Mouse (Mus musculus) heart, postnatal 25 days (tissue): ENCODE results near the gene Lrrk1. TPM values are rescaled to one million over a fixed set of nuclear protein-coding genes. Genes with fewer than 3 reads are reported as not detected.
A peak's percentile ranks its signal among the peaks of the same experiment; 100 is the strongest.

Experiments used
- DNase-seq: peaks from one replicate; pipeline ENCODE4 v3.0.0; 2022; ENCODE audit warnings: low spot score
- intact Hi-C: fragments of 180-260 bp; cut with DNase I; formaldehyde crosslinking; loops from one replicate; pipeline ENCODE4 v1.15.1; 2025
- microRNA-seq: library from miRNA; unstranded; fragments of <30 nt; microRNA quantifications from one replicate; pipeline ENCODE4 v1.2.0, GENCODE M21; 2022
- total RNA-seq, 2 experiments: library from RNA; stranded (reverse); gene quantifications; 2 replicates each; pipeline ENCODE4 v1.2.3; 2021

Gene Lrrk1
- total RNA-seq, 2 experiments from 2014 or later, result 9.9 to 10.5 TPM

- DNase-seq, result no peak
- intact Hi-C loops, result no loop called here
These were observed 208.4 kb downstream of the Lrrk1 start for GRCm38 (mm10) chr7:66179711-66180110.

DNA sequence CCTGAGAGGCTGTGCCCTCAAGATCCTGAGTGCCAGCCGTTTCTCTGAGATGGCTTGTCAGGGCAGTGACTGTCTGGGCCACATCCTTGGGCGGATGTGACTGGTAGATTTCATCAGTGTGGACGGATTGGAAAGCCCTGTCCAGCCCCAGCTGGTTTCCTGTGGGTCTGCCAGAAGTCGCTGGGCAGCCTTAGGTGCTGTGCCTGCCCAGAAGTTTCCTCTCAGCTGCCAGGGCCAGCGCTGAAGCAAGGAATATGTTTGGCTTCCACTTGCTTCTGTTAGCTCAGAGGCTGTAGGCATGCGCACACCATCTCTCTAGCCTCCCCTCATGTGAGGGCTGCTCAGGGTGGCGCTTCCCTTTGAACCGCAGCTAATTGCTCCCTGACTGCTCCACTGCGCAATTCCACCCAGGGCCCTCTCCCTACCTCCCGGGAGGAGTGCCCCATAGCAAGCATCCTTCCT, 209.0 kb downstream of the Lrrk1 start:
- peak; percentile 56 for DNase-seq
- intact Hi-C loops, result no loop called here

GRCm38 (mm10) chr7:66178101-66178500, 210.0 kb downstream of the Lrrk1 start:
- no peak for DNase-seq
- intact Hi-C loops, result no loop called here

- intact Hi-C loops, result no loop called here
- DNase-seq, result no peak
These were observed 211.2 kb downstream of the Lrrk1 start for GRCm38 (mm10) chr7:66176929-66177328.

Small RNA genes lying within 50 kb of the gene (microRNA-seq; reads per million reads assigned to microRNA genes)
- not detected for gene Mir7057

Other genes starting within 250 kb of the Lrrk1 start
- gene Gm10974, start 22.4 kb downstream of the Lrrk1 start, total RNA-seq, result not detected
- 1 to 10 TPM in 1 of 2 experiments, under 1 TPM in 1; 0.87 to 1.2 TPM for gene Aldh1a3, start 39.2 kb upstream of the Lrrk1 start, total RNA-seq